Comparison of ENCODE assay signal across 8 mouse cellular contexts in the genomic region with DNA sequence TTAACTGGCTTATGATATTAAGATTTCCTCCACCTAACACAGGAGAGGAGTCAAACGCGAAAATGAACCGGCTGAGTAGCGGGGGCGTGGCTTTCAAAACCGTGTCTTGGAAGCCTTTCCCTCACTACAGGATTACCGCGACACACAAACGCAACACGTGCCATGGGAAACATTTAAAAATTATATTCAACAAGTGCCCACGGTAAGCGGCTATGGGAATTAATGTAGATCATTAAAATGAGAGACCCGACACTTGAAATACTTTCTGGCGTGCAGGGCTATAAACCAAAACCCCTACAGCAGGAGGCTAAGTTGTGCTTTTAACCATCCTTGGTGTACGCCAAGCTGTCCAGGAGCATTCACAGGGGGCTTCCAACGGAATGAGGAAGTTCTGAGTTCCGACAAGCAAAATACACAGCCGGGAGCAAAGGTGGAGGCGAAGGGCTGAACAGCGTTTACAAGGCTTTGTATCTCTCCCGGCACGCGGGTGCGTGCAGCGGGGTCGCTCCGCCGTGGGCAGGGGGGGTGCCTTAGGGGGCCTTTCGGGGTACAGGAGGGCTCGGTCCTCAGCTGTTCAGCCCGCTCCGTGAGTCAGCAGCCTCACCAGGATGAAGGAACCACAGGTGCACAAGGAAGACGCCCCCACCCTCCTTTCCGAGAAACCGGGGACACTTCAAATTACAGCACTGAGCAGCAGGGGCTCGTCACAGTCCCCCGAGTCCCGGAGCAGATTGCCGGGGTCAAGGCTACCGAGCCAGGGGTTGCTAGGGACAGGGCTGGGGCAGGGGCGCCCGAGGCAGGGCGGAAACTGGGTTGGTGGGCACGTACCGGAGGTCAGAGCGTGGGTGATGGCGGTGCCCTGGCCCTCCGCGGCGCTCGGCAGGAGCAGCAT. TPM values are rescaled to one million over a fixed set of nuclear protein-coding genes. Genes with fewer than 3 reads are reported as not detected.
DNase-seq lines count a peak whose midpoint lies in the region; ATAC-seq lines count a peak whose summit lies in the region.

No protein-coding gene starts in this region.

- H3K4me1 ChIP-seq in forebrain, embryonic 15.5 days: peaks cover 32% of the 10 kb centered on the region
- peaks cover 7% of the 10 kb centered on the region for H3K4me1 ChIP-seq in stomach, embryonic 14.5 days (ENCODE audit: control insufficient read depth, insufficient read depth, low read length)

- H3K9ac ChIP-seq in forebrain, embryonic 15.5 days (replicated peaks): peak overlapping the region; percentile 78
- peak overlapping the region; percentile 71 for H3K9ac ChIP-seq in stomach, embryonic 14.5 days (replicated peaks; ENCODE audit: low read depth, low read length)

- H3K4me3 ChIP-seq in forebrain, embryonic 15.5 days: peak overlapping the region; percentile 85
- H3K4me3 ChIP-seq in stomach, embryonic 14.5 days (ENCODE audit: low read depth, low read length): peak overlapping the region; percentile 97

- DNase-seq in right cerebral cortex, postnatal 14 days: peak; percentile 14
- no peak for DNase-seq in right cerebral cortex, postnatal 25 days
- peak; percentile 29 for DNase-seq in brain, adult 2 months (ENCODE audit: low read depth, low spot score)
- DNase-seq in kidney, adult 8-10 months: peak; percentile 13 to 45
- DNase-seq in lung, postnatal 10 days: peak; percentile 24
- no peak for DNase-seq in left cerebral cortex, postnatal 4 days

- WGBS in forebrain, embryonic 15.5 days: under 1% methylated on average over 46 of the region's 51 CpGs
- under 1% methylated on average over 49 of the region's 51 CpGs for WGBS in stomach, embryonic 14.5 days

- no peaks in the 10 kb centered on the region for H3K27me3 ChIP-seq in forebrain, embryonic 15.5 days
- H3K27me3 ChIP-seq in stomach, embryonic 14.5 days (ENCODE audit: control insufficient read depth, insufficient read depth, low read length): no peaks in the 10 kb centered on the region

- peak overlapping the region; percentile 64 for H3K27ac ChIP-seq in forebrain, embryonic 15.5 days (replicated peaks)
- peak overlapping the region; percentile 67; the same call in 1 of the 2 replicates for H3K27ac ChIP-seq in stomach, embryonic 14.5 days (ENCODE audit: low read length)

- H3K9me3 ChIP-seq in forebrain, embryonic 15.5 days: no peaks in the 10 kb centered on the region
- H3K9me3 ChIP-seq in stomach, embryonic 14.5 days (ENCODE audit: control insufficient read depth, low read depth, low read length): no peaks in the 10 kb centered on the region

- peak overlapping the region; percentile 95 for H3K4me2 ChIP-seq in forebrain, embryonic 15.5 days (replicated peaks)
- peak overlapping the region; percentile 91 for H3K4me2 ChIP-seq in stomach, embryonic 14.5 days (replicated peaks; ENCODE audit: low read depth, low read length)

- peaks cover 37% of the 10 kb centered on the region for H3K36me3 ChIP-seq in forebrain, embryonic 15.5 days
- H3K36me3 ChIP-seq in stomach, embryonic 14.5 days (ENCODE audit: control insufficient read depth, insufficient read depth, low read length): peaks cover 27% of the 10 kb centered on the region

- peak; percentile 86 for ATAC-seq in forebrain, embryonic 15.5 days (replicated peaks)
- peak; percentile 38; the same call in 1 of the 2 replicates for ATAC-seq in stomach, embryonic 14.5 days (ENCODE audit: insufficient number of reproducible peaks, insufficient read depth, low FRiP score, low read depth)

- intact Hi-C loops in left cerebral cortex, postnatal 4 days (cut with DNase I): loop anchor here (5.0 kb wide), 1 partner anchor 733 kb away; no protein-coding TSS in a partner anchor

RNA-seq across cellular contexts. Expression of gene Dnajc2, which starts 0.6 kb away (rescaled TPM):
- polyA plus RNA-seq in forebrain, embryonic 15.5 days (2015; fragmentation: Nextera tagmentation; extraction: Ambion mirVana): 69.2 and 72.3 TPM in 2 replicates
- 64.2 and 68.0 TPM in 2 replicates for polyA plus RNA-seq in stomach, embryonic 14.5 days (2014; fragmentation: Nextera tagmentation; extraction: Ambion mirVana)
- 10 to 100 TPM; 45.8 to 51.6 TPM for total RNA-seq in left cerebral cortex, postnatal 4 days (2021)

RNA-seq across cellular contexts. Expression of gene Psmc2, which starts 0.7 kb away (rescaled TPM):
- 178 and 186 TPM in 2 replicates for polyA plus RNA-seq in forebrain, embryonic 15.5 days (2015; fragmentation: Nextera tagmentation; extraction: Ambion mirVana)
- polyA plus RNA-seq in stomach, embryonic 14.5 days (2014; fragmentation: Nextera tagmentation; extraction: Ambion mirVana): 158 and 162 TPM in 2 replicates
- 100 to 1,000 TPM; 110 to 115 TPM for total RNA-seq in left cerebral cortex, postnatal 4 days (2021)

RNA-seq across cellular contexts. Expression of gene Pmpcb, which starts 47.5 kb away (rescaled TPM):
- 85.3 and 89.1 TPM in 2 replicates for polyA plus RNA-seq in forebrain, embryonic 15.5 days (2015; fragmentation: Nextera tagmentation; extraction: Ambion mirVana)
- polyA plus RNA-seq in stomach, embryonic 14.5 days (2014; fragmentation: Nextera tagmentation; extraction: Ambion mirVana): 83.7 and 84.3 TPM in 2 replicates
- total RNA-seq in left cerebral cortex, postnatal 4 days (2021): 10 to 100 TPM; 66.9 to 73.3 TPM

Comparison
In these comparisons a context has a peak if more than half of its experiments do, and no peak if none do; other contexts are left out.
1. DNase-seq: peak in right cerebral cortex, postnatal 14 days (single experiment), brain, adult 2 months (single experiment), kidney, adult 8-10 months (2 of 2) and lung, postnatal 10 days (single experiment); none in right cerebral cortex, postnatal 25 days (single experiment) and left cerebral cortex, postnatal 4 days (single experiment).